Mouse (Mus musculus) kidney, postnatal 4 days (tissue): Measurements from ENCODE around the gene Lmo1.
"Not testable (repeated sequence)": the region's sequence is repeated elsewhere in the genome, so short reads cannot be mapped to it uniquely, and the experiment has no call there.

ENCODE experiments used
- DNase-seq, 2 experiments: peaks; one replicate each; pipeline ENCODE4 v3.0.0; 2021; ENCODE audit warnings: mixed read lengths in 2 of 2

Lmo1 gene

GRCm38 (mm10) chr7:109104894-109105293 is 70.1 kb downstream of the Lmo1 start:
- no peak for DNase-seq

GRCm38 (mm10) chr7:109101167-109101566 is 73.8 kb downstream of the Lmo1 start:
- no peak for DNase-seq

GRCm38 (mm10) chr7:109098145-109099018 is 76.6 kb downstream of the Lmo1 start:
- DNase-seq = peak; percentile 24 to 33

GRCm38 (mm10) chr7:109097203-109097602 is 77.8 kb downstream of the Lmo1 start:
- no peak for DNase-seq

GRCm38 (mm10) chr7:109096618-109097017 is 78.4 kb downstream of the Lmo1 start:
- DNase-seq = no peak

- no peak for DNase-seq
Observed at GRCm38 (mm10) chr7:109094294-109094693, 80.7 kb downstream of the Lmo1 start.

- DNase-seq = not testable (repeated sequence)
Observed at GRCm38 (mm10) chr7:109091316-109091715, 83.7 kb downstream of the Lmo1 start.
